Mouse (Mus musculus) ES-Bruce4 (cell line): Measurements from ENCODE around the gene Ryk.

ENCODE experiments used
- CTCF ChIP-seq: IDR thresholded peaks from one replicate; pipeline ENCODE4 v1.8.1; 2011; ENCODE audit warnings: low read depth, low read length
- EP300 ChIP-seq: IDR thresholded peaks from 2 replicates; pipeline ENCODE4 v1.6.1; 2011; ENCODE audit warnings: low read depth, low read length; ENCODE audit not compliant: insufficient read depth
- POLR2A ChIP-seq: IDR thresholded peaks from one replicate; pipeline ENCODE4 v1.8.1; 2011; ENCODE audit warnings: low read length; ENCODE audit not compliant: insufficient read depth

- TF ChIP-seq EP300 (no peak), CTCF (no peak), POLR2A (no peak)
These were observed 339 bp upstream of the Ryk start for GRCm38 (mm10) chr9:102834414-102834741.
